Mouse (Mus musculus) layer of hippocampus, postnatal 14 days (tissue): ENCODE results near the gene Sec1. TPM values are rescaled to one million over a fixed set of nuclear protein-coding genes. Genes with fewer than 3 reads are reported as not detected.
A peak's percentile ranks its signal among the peaks of the same experiment; 100 is the strongest.

Source experiments
- DNase-seq, 2 experiments: peaks; one replicate each; pipeline ENCODE4 v3.0.0; 2021 to 2022; ENCODE audit warnings: low spot score in 2 of 2, mixed read lengths in 1 of 2
- long read RNA-seq, 2 experiments: library from polyadenylated mRNA; stranded (forward); transcript quantifications; one replicate each; pipeline ENCODE4 v2.0.0; 2021
- total RNA-seq, 2 experiments: library from RNA; stranded (reverse); gene quantifications; 2 replicates each; pipeline ENCODE4 v1.2.3; 2021

Sec1 gene
- under 1 TPM; 0.24 to 0.41 TPM for total RNA-seq
- long read RNA-seq, experiment 1, partial matches to known transcripts: 1 of 1 reads
- long read RNA-seq, experiment 1, other reads (novel, unspliced or antisense): 0 of 1 reads
- long read RNA-seq, experiment 2: 0 reads

DNA sequence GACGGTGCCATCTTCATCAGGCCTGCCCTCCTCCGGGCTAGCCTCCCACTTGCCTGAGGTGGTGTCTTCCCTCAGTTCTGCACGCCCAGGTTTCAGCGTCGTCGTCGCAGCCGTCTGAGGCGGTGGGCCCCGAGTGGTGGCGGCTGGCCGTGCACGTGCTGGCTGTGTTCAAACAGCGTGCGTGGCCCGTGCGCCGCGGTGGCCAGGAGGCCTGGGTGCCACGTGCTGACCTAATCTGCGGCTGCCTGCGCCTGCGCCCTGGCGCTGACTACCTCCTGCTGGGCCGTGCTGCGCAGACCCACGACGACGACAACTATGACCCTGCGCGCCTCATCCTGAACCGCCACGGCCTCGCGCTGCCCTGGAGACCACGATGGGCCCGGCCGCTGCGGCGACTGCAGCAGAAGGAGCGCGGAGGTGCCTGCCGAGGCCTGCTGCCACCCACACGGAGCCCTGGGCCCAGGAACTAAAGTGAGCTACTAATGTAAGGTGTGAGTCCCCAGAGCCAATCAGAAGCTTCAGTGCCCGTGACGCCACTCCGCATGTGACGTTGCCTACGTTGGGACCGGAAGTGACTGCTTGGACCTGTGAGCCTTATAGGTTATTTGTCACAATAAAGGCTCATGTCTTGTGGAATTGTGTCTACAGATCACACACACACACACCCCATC lies at the start of gene Sec1:
TSS of gene Sec1 (minus strand) at position 482 of the 671 bp plus-strand sequence.
- no peak for DNase-seq

DNA sequence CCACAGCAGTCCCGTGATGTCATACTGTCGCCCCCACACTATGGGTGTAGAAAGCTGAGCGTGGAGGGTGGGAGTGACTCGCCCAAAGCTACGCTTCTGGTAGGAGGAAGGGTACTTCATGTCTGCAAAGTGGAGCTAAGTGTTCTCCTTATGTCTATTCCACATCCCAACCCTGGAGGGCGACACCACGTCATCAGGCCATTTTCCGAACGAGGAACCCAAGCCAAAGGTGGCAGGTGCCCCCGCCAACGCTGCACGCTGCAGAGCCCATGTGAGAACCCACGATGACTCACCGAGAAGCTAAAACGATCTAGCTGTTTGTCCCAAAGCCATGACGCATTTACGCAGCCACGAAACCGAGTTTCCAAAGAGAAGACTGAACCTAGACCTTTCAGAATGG lies 48.1 kb upstream of the Sec1 start:
- DNase-seq: peak; percentile 80 to 86

DNA sequence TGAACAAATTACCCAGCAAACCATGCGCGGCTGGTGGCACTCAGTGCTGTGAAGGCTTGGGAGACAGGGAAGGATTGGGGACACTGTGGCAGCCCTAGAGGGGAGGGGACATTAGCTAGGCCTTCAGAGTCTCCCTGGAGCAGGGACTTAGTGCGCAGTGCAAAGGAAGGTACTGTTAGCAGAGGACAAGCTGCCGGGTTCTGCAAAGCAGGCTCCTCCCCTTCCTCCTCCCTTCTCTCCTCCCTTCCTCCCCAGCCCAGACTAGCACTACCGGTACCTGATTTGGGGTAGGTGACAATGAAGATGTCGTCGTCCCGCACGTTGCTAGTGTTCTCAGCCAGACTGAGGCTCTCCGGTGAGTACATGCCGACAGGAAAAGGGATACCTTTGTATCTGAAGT lies 47.6 kb upstream of the Sec1 start:
- DNase-seq: peak in 1 of 2 experiments; percentile 31

DNA sequence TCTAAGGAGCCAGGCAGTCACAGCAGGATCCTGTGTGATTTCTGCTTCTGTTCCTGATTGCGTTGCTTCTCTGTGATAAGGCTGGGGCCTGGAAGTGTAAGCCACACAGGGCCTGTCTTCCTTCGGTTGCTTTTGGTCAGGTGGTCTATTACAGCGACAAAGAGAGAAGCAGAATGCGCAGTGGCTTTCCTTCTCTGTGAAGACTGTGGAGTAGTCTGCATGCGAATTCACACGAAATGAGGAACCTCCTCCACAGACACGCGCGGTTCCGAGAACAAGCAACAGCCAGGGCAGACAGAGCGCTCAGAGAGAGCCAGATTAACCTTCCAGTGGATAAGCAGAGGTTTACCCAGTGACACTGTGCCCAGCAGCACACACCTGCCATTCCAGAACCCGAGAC lies 47.1 kb upstream of the Sec1 start:
- no peak for DNase-seq

DNA sequence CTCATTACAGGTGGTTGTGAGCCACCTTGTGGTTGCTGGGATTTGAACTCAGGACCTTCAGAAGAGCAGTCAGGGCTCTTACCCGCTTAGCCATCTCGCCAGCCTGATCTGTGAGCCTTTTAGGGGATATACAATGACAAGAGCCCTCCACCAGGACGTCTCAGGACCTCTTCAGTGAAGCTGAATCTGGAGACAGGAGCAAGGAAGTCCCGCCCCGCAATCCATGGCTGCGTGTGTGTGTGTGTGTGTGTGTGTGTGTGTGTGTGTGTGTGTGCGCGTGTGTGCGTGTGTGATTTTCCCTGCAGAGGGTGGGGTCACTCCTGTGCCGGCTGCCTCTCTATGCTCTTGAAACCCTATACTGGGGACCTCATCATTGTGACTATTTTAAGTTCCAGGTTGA lies 45.6 kb upstream of the Sec1 start:
- DNase-seq: no peak

DNA sequence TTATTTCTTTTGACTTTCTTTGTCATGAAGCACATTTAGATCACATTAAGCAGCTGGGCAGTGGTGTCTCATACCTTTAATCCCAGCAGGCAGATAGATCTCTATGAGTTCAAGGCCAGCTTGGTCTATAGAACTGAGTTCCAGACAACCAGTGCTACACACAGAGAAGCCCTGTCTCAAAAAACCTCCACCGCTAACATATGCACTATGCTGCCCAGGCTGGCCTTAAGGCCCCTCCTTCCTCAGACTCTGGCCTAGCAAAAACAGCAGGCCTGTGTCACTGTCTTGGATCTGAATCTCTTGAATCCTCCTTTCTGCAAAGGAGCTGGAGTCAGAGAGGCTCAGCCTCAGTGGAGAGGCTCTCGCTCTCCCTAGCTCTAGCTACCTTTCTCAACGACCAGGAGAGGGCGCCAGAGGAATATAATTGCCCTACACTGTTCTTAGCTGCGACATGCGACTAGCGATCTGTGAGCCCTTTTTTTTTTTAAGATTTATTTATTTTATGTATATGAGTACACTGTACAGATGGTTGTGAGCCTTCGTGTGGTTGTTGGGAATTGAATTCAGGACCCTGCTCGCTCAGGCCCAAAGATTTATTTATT lies 45.1 kb upstream of the Sec1 start:
- DNase-seq: peak; percentile 76 to 90

DNA sequence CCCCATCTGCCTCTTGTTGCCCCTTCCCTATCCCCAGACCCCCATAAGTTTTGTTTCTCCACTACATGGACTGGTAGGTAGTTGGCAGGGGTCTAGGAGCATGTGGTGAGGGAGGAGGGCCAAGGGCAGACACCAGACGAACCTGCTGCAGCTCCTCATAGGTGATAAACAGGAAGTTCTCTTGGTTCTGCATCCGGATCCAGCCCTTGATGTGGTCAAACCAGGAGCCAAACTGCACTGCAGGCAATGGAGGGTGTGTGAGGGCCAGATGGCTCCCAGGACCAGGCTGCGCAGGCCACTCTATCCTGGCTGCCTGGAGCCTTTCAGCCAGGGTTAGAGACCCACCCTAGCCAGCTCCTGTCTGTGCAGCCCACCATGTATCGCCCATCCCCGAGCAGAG lies 39.3 kb upstream of the Sec1 start:
- no peak for DNase-seq

- DNase-seq: no peak
These were observed 36.7 kb upstream of the Sec1 start for GRCm38 (mm10) chr7:45730727-45731431.

DNA sequence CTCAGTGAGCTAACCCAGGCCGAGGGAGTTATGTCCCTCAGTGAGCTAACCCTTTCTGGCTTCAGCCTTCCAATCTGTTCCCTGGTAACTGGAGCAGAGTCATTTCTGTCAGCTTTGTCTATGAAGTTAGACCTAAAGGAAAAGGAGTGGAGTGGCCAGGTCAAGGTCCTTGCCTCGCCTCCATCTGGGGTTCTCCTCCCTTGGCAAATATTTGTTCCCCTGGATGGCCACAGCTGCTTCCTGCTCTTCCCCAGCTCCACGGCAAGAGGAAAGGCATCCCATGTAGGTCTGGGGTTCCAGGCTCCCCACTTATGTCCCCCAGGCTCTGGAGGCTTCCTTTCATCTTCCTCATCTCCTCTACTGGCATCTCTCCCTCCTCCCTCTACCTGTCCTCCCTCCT lies 33.4 kb upstream of the Sec1 start:
- no peak for DNase-seq

DNA sequence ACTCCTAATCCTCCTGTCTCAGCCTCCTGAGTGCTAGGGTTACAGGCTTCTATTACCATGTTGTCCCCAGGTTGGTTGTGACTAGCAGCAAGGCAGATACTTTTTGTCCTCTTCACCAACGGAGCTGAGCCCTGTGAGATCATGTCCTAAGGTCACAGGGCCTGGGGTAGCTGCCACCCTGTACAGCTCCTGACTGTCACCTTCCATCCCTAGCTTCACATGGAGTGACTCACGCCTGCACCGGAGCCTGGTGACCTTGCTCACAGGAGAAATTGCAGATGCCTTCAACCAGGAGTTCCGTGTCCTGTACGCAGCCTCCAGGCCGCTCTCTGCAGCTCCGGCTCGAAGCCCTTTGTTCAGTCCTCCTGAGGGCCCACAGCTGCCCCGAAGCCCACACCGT lies 32.2 kb upstream of the Sec1 start:
- DNase-seq: no peak

- no peak for DNase-seq
These were observed 31.5 kb upstream of the Sec1 start, which contains the start of gene Spaca4 for GRCm38 (mm10) chr7:45725713-45726112. Gene Spaca4, minus strand, starts transcription at chr7:45725813.

DNA sequence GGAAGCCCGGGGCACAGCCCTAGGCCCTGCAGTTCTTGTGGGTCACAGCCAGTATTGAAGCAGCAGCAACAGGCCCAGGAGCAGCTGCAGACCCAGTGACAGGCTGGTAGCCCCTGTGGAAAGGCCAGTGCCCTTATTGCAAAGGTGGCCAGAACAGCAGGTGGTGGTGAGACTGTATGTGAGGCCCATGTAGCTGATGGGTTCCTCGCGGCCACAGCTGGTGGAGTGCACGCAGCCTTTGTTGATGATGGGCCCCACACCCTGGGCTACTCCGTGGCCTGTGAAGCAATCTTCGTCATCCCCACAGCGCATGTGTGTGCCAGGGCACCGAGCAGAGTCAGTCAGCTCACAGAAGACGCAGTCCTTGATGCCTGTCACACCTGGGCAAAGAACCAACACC lies 30.9 kb upstream of the Sec1 start:
- no peak for DNase-seq

DNA sequence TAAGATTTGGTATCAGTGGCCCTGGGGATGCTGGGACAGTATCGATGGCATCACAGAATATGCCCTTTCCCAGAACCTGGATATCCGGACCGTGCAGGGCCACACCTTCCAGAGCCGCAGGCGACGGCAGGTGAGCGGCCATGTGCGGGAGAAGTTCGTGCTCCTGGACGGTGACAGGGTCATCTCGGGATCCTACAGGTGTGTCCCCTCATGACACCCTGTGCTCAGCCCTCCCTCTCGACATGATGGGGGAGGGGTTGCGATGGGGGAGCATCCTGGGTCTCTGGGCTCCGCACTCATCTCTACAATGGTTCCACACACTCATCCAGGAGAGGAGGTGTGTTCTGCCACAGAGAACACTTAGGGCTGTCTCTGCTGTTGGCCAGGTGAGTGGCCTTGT lies 29.6 kb upstream of the Sec1 start:
- DNase-seq: no peak

DNA sequence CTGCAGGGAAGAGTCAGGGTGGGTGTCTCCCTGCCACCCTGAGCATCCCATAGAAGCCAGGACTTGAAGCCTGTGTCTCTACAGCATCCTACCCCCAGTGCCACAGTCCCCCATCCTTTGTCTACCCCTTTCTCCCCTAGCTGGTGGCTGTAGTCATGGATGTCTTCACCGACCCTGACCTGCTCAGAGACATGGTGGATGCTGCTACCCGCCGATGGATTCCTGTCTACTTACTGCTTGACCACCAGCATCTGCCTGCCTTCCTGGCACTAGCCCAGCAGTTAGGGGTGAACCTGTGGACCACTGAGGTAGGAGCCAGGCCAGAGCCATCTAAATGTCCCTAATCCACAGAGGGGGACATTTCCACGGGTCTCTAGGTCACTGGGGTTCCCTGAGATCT lies 29.1 kb upstream of the Sec1 start:
- DNase-seq: no peak

DNA sequence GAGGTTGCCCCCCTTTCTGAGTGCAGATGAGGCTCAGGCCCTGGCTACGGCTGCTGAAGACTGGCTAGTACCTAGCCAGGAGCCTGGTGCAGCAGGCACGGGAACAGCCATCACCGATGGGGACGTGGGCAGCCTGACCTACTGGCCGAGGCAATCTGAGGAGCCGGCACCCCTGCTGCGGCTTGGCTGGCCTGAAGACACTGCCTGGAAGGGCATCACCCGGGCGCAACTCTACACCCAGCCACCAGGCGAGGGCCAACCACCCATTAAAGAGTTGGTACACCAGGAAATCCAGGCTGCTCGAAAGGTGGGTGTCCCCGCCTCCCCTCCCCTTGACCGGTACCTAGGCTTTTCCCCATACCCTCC lies 28.1 kb upstream of the Sec1 start:
- no peak for DNase-seq

DNA sequence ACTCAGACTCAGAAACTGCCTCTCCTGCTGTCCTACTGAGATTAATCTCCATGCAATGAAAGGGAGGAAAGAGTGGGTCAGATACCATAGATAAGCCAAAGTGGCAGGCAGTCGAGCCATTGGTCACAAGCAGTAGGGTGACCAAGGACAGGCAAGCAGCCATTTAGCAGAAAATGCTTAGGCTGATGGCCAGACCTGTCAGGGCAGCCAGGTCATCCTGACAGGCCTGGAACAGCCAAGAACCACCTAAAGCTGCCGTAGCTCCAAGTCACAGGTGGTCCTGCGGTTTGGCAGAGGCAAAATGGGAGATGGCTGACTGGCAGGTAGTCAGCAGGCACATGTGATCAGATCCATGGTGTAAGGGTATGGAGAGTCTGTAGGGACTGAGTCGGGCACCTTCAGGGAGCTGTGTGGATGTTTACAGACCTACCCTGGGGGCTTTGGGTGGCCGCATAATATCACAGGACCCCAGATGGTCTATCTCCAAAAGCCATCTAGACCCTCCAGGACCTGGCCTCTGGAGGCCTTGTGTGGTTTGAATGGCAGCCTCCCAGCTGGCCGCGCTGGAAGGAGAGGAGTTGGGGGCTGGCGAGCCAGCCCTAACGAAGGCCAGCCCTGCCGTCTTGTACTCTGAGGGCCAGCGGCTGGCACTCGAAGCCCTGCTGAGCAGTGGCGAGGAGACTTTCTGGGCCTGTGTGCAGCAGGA lies 27.6 kb upstream of the Sec1 start:
- no peak for DNase-seq

DNA sequence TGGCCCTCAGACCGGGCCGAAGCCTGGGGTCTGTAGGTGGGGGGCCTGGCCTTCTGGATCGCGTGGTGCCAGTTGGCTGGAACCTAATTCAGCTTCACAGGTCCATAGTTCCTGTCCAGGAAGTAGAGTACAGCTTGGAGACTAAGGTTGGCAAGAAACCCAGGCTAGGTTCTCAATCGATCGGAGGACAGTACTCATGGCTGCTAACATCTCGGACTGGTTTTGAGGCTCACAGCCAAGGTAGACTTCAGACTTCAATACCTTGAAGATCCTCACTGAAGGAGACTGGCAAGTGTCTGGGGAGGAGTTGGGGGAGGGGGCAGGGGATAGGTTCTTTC lies 27.0 kb upstream of the Sec1 start:
- no peak for DNase-seq

DNA sequence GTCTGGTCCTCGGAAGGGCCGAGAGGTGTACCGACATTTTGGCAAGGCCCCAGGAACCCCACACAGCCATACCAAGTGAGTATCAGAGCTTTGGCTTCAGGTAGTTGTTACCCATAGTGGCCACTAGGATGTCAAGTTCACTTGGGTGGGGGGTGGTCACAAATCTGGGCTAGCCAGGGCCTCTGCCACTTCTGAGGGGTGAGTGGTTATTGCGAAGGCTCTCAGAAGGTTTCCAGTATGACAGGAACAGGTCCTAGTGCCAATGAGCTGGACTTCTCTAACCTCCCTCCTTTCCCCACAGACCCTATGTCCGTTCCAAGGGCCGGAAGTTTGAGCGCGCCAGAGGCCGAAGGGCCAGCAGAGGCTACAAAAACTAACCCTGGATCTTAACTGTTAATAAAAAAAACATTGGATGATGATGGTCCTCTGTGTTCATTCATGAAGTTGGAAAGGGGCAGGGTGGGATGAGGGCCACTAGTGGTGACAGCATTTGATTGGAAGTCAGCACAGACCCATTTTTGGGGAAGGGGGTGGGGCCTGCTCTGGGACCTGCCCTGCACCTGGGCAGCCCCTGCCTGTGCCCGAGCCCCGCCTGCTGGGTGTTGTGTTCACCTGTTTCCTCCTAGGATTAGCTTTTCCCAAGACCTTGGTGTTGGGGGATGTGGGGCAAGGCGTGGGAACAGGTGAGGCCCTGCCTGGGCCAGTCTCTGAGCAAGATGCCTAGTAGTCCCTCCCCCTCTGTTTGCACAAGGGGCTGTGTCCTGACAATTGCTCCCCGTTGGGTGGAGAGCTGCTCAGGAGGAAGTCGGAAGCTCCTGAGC lies 26.4 kb upstream of the Sec1 start, which contains the start of gene Fam83e:
TSS of gene Fam83e (plus strand) at position 800 of the 821 bp plus-strand sequence.
- no peak for DNase-seq

DNA sequence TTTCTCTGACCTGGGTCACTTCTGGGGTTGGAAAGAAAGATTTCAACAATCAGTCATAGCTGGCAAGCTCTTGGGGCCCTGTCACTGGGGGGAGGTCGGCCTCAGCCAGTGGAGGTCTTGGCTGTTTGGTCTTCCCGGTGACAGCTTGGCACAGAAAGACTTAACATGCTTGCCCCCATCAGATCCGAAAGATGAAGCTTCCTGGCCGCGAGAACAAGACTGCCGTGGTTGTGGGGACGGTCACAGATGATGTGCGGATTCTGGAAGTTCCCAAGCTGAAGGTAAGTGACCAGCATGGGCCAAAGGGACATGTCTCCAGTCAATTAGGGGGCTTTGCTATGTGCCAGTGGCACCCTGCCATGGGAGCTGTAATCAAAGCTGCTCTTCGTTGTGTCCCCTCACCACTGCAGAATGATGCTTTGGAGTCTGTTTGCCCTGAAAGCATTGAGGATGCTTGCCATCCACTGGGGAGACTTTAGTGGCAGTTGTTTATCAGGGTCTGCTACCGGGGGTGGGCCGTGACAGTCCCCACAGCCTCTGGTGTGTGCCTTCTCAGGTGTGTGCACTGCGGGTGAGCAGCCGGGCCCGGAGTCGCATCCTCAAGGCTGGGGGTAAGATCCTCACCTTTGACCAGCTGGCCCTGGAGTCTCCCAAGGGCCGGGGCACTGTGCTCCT lies 25.7 kb upstream of the Sec1 start:
- no peak for DNase-seq

GRCm38 (mm10) chr7:45719180-45719579 lies 25.0 kb upstream of the Sec1 start:
- no peak for DNase-seq
